Mouse (Mus musculus) lung, postnatal 0 days (tissue): ENCODE data around the gene Sema6d. TPM values are rescaled to one million over a fixed set of nuclear protein-coding genes. Genes with fewer than 3 reads are reported as not detected.

Experiments used
- ATAC-seq: fragments of 200-750 bp; cut with Nextera tagmentation; 2 replicates; pipeline ENCODE4 v1.8.0; 2017; ENCODE audit warnings: moderate library complexity
- DNase-seq: peaks from one replicate; pipeline ENCODE4 v3.0.0-alpha.2; 2016; ENCODE audit warnings: low spot score
- H3K27ac ChIP-seq: fragments of 300-500 bp; sonication (generic); 2 replicates; pipeline ENCODE4 v1.5.1; 2014; ENCODE audit warnings: antibody characterized with exemption, mild to moderate bottlenecking, low read length, mixed read lengths
- H3K27me3 ChIP-seq: fragments of 300-500 bp; sonication (generic); replicated peaks from 2 replicates; pipeline ENCODE4 v1.6.1; 2014; ENCODE audit warnings: low read length, mixed read lengths; ENCODE audit not compliant: insufficient read depth
- H3K36me3 ChIP-seq: fragments of 300-500 bp; sonication (generic); 2 replicates; pipeline ENCODE4 v1.6.1; 2014; ENCODE audit warnings: low read length, mixed read lengths; ENCODE audit not compliant: insufficient read depth
- H3K4me1 ChIP-seq: fragments of 300-500 bp; sonication (generic); 2 replicates; pipeline ENCODE4 v1.6.1; 2014; ENCODE audit warnings: antibody characterized with exemption, low read depth, low read length, mixed read lengths; ENCODE audit not compliant: insufficient read depth
- H3K4me2 ChIP-seq: fragments of 300-500 bp; sonication (generic); replicated peaks from 2 replicates; pipeline ENCODE4 v1.6.1; 2014; ENCODE audit warnings: low read depth, mild to moderate bottlenecking, low read length, moderate library complexity, mixed read lengths
- H3K4me3 ChIP-seq: fragments of 300-500 bp; sonication (generic); 2 replicates; pipeline ENCODE4 v1.5.1; 2014; ENCODE audit warnings: low read depth, low read length
- H3K9ac ChIP-seq: fragments of 300-500 bp; sonication (generic); replicated peaks from 2 replicates; pipeline ENCODE4 v1.6.1; 2014; ENCODE audit warnings: low read depth, mild to moderate bottlenecking
- H3K9me3 ChIP-seq: fragments of 300-500 bp; sonication (generic); 2 replicates; pipeline ENCODE4 v1.6.1; 2016; ENCODE audit warnings: low read length, mixed read lengths
- CTCF ChIP-seq: IDR thresholded peaks from 2 replicates; pipeline ENCODE4 v1.5.1; 2016; ENCODE audit warnings: antibody characterized with exemption, mild to moderate bottlenecking
- EP300 ChIP-seq: IDR thresholded peaks from 2 replicates; pipeline ENCODE4 v1.6.1; 2016; ENCODE audit warnings: antibody characterized with exemption, mild to moderate bottlenecking, control low read depth
- WGBS: fragments of 180-500 bp; shearing (Covaris S2); extraction: QIAGEN DNeasy Blood & Tissue Kit; methylation state at CpG from one replicate; pipeline ENCODE4 v1.1.7; 2014; 5-methylcytosine and 5-hydroxymethylcytosine counted together
- polyA plus RNA-seq: library from polyadenylated mRNA; unstranded; fragments of >200 nt; fragmentation: Nextera tagmentation; extraction: Ambion mirVana; gene quantifications from 2 replicates; pipeline ENCODE4 v1.2.1, GENCODE M21; 2015

Gene Sema6d
- polyA plus RNA-seq, 1 experiment from 2014 or later, result 7.4 TPM

DNA sequence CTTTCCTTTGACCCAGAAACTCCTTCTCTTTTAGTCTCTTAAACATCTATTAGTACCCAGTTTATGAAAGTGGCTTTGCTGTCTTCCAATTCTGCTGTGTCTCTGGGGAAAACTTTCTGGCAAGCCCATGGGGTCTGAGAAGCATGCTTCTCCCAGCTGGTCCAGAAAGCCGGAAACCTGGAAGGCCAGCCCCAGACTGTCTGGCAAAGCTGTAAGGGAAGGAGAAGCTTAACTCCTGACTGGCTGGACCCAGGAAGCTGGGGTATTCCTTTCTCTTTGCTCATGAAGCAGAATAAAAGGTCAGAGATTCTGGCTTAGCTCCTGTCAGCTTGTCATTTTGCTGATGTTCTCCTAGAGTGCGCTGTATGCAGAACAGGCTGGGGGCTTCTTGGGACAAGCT is 280.2 kb downstream of the Sema6d start:
- 48% methylated on average over 2 of the region's 2 CpGs for WGBS
- H3K27ac ChIP-seq, result no peak overlapping the region
- no peak overlapping the region for H3K9ac ChIP-seq

DNA sequence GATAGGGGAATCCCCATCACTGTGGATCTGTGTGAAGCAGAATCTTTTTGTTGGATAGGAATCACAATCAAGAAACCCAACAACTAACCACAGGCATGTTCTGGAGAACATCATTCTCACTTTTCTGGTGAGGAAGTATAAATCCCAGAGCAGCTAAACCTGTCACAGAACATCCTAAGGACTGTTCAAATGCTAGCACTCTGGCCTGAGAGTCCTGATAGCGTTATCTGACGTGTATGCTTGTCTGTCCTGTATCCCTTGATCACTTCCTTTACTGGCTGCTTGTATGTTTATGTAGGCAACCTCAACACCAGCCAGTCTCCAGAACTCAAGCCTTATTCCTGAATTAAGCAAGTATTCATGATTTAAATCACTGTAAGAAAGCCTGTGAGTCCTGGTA is 281.6 kb downstream of the Sema6d start:
- H3K4me3 ChIP-seq, result no peak overlapping the region
- H3K4me1 ChIP-seq, result no peaks in the 10 kb centered on the region
- no peak overlapping the region for H3K9ac ChIP-seq
- H3K4me2 ChIP-seq, result no peak overlapping the region
- H3K27ac ChIP-seq, result no peak overlapping the region
- no peak for DNase-seq
- H3K27me3 ChIP-seq, result no peaks in the 10 kb centered on the region
- WGBS, result 34% methylated on average over 2 of the region's 2 CpGs
- H3K36me3 ChIP-seq, result no peaks in the 10 kb centered on the region
- no peak for TF ChIP-seq EP300
- no peak for TF ChIP-seq CTCF
- no peak for ATAC-seq
- H3K9me3 ChIP-seq, result no peaks in the 10 kb centered on the region

More for the DNA sequence above, 280.2 kb downstream of the Sema6d start:
- no peaks in the 10 kb centered on the region for H3K4me1 ChIP-seq
- ATAC-seq (peak; percentile 30; the same call in 1 of the 2 replicates), DNase-seq (peak; percentile 27)
- H3K4me3 ChIP-seq, result no peak overlapping the region
- no peaks in the 10 kb centered on the region for H3K9me3 ChIP-seq
- no peak overlapping the region for H3K4me2 ChIP-seq
- no peaks in the 10 kb centered on the region for H3K27me3 ChIP-seq
- H3K36me3 ChIP-seq, result no peaks in the 10 kb centered on the region
- TF ChIP-seq CTCF, result no peak
- TF ChIP-seq EP300, result no peak

DNA sequence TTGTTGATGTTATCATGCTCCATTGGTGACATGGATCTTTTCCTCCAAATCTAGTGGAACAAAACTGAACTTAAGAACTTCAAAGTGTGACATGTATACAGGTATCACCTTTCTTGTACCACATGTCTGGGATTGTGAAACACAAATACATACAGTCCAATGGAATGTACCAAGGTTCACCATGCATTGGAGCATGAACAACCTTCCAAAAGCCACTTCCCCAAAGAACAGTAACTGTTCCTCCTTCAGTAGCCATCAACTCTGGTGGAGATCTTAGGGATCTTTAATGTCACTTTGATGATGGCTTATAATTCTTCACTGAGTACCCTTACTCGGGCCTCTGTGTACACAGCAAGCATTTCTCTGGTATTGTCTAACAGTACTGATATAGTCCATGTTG is 295.3 kb downstream of the Sema6d start:
- TF ChIP-seq EP300, result no peak
- no peak for TF ChIP-seq CTCF
- no peaks in the 10 kb centered on the region for H3K4me1 ChIP-seq
- no peak overlapping the region for H3K4me3 ChIP-seq
- H3K36me3 ChIP-seq, result no peaks in the 10 kb centered on the region
- H3K27me3 ChIP-seq, result no peaks in the 10 kb centered on the region
- no peak overlapping the region for H3K4me2 ChIP-seq
- H3K27ac ChIP-seq, result no peak overlapping the region
- 72% methylated on average over 1 of the region's 1 CpGs for WGBS
- H3K9ac ChIP-seq, result no peak overlapping the region
- DNase-seq, result no peak
- H3K9me3 ChIP-seq, result no peaks in the 10 kb centered on the region
- no peak for ATAC-seq

DNA sequence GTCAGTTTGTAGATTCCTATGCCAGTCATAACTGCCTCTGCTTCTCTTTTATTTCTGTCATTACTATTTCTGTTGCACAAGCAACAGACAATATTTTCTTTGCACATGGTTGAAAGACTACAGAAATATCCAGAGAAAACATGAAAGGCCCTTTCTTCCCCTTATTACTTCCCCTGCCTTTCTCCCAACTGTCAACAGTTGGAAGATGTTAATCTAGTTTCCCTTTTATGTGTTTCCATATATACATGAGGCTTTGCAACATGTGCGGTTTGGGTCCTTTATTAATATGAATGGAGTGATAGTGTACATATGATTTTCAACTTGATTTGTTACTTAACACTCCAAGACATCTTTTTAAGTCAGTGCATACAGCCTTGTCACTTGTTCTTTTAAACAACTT is 296.0 kb downstream of the Sema6d start:
- H3K9ac ChIP-seq, result no peak overlapping the region
- ATAC-seq (no peak), DNase-seq (no peak)
- no peaks in the 10 kb centered on the region for H3K36me3 ChIP-seq
- no peak for TF ChIP-seq CTCF
- no peak for TF ChIP-seq EP300
- no peaks in the 10 kb centered on the region for H3K4me1 ChIP-seq
- no peaks in the 10 kb centered on the region for H3K27me3 ChIP-seq
- H3K4me2 ChIP-seq, result no peak overlapping the region
- H3K27ac ChIP-seq, result no peak overlapping the region
- no peak overlapping the region for H3K4me3 ChIP-seq
- no peaks in the 10 kb centered on the region for H3K9me3 ChIP-seq
- 26% methylated on average over 1 of the region's 1 CpGs for WGBS

DNA sequence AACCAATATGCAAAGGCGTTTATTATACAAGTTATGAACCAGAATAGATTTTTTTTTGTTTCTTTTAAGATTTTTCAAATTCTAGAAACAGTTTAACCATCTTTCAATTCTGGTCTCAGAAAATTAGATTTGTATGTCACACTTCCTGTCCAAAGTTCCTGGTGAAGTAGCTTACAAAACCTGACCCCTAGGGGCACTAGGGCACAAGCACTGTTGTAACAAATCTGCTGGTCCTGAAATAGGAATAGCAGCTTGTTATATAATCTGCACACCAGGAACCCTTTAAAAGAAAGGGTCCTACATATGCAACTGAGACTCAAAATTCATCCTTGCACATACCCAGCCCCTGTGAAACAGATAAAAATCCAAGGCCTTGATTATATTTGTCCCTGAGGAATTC is 298.5 kb downstream of the Sema6d start:
- no peak for ATAC-seq
- Histone ChIP-seq H3K4me1 (no peaks in the 10 kb centered on the region), H3K9ac (no peak overlapping the region), H3K9me3 (no peaks in the 10 kb centered on the region), H3K27me3 (no peaks in the 10 kb centered on the region), H3K36me3 (no peaks in the 10 kb centered on the region), H3K4me2 (no peak overlapping the region), H3K27ac (no peak overlapping the region), H3K4me3 (no peak overlapping the region)
- 75% methylated on average over 1 of the region's 1 CpGs for WGBS
- TF ChIP-seq EP300 (no peak), CTCF (peak; percentile 41; the same call in 1 of the 2 replicates)
- no peak for DNase-seq

DNA sequence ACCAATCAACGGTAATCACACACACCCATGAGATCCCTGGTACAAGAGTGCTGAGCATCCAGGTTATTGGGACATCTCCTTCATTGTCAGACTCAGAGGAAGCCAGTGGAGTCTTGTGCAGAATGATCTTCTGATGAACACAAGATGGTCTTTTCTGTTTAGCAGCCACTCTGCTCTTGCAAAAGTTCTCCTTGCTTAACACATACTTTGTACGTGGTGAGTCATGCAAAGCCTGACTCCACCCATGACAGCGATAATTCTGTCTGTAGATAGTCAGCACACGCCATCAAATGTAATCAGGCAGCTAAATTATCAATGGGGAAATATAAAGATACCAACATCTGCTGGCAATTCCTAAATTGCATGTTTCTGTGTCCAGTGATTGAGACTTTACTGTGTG is 307.0 kb downstream of the Sema6d start:
- H3K27me3 ChIP-seq, result no peaks in the 10 kb centered on the region
- 0 out of 2 replicates have a peak, but pooled peaks have one; percentile 25 for ATAC-seq
- H3K9ac ChIP-seq, result no peak overlapping the region
- no peak overlapping the region for H3K4me3 ChIP-seq
- 72% methylated on average over 4 of the region's 4 CpGs for WGBS
- H3K4me2 ChIP-seq, result no peak overlapping the region
- peak; percentile 50 for DNase-seq
- no peaks in the 10 kb centered on the region for H3K36me3 ChIP-seq
- H3K9me3 ChIP-seq, result no peaks in the 10 kb centered on the region
- no peak overlapping the region for H3K27ac ChIP-seq
- no peak for TF ChIP-seq CTCF
- no peak for TF ChIP-seq EP300
- H3K4me1 ChIP-seq, result no peaks in the 10 kb centered on the region

DNA sequence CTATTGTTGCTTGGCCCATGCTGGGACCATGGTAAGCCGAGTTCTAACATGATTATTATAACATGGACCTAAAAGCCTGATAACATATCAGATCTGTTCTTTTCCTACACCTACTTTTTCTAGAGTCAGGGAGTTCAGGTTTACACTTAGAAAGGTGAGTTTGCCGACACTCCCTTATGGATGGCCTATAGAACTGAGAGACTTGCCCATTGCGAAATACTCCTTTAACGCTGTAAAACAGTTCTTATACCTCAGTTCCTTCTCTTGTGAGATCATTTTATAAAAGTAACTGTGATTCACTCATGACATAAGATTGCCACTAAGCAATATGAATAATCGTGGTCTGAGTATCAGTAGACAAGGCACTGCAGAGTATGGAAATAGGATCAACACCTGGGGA is 307.5 kb downstream of the Sema6d start:
- Histone ChIP-seq H3K9ac (no peak overlapping the region), H3K4me2 (no peak overlapping the region), H3K36me3 (no peaks in the 10 kb centered on the region), H3K27ac (no peak overlapping the region), H3K9me3 (no peaks in the 10 kb centered on the region), H3K4me3 (no peak overlapping the region), H3K27me3 (no peaks in the 10 kb centered on the region), H3K4me1 (no peaks in the 10 kb centered on the region)
- TF ChIP-seq EP300, result no peak
- no peak for TF ChIP-seq CTCF
- WGBS, result 83% methylated on average over 5 of the region's 5 CpGs
- ATAC-seq, result no peak
- no peak for DNase-seq
